Mouse (Mus musculus): ENCODE results near the gene Pip5k1b.

Pip5k1b gene

GRCm38 (mm10) chr19:24336370-24337076 is 219.1 kb downstream of the Pip5k1b start:
- no peak for DNase-seq (ENCODE audit: low spot score in 2 of 2)

DNA sequence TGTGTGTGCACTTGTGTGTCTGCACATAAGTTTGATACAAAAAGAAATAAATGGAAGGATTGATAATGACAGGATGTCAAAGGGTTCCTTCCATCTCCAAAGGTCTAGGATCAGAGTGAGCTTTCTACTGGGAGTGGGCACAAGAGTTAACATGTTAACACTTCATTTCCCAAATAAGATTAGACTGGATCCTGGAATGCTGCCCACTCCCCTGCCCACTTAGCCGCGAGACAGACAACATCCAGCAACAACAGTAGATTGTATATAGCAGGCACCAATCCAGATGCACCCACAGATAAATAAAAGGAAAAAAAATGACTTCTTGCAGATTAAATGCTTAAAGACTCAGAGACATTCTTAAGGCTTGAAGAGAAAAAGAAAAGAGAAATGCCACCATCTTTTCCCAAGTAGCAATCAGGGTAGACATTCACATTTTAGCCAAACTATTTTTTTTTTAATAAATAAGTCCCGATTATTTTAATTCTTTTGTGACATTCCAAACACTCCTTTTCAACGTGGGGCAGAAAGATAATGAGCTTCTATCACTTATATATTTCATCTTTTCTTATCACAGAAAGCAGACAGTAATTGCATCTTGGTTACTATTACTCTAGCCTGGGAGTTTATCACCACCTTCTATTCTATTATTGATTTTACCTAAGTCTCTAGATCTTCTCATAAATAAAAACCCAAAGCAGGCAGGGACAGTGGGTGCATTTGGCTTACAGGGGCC is 219.9 kb downstream of the Pip5k1b start:
- no peak for DNase-seq (ENCODE audit: low spot score in 2 of 2)

GRCm38 (mm10) chr19:24332956-24333355 is 222.7 kb downstream of the Pip5k1b start:
- DNase-seq (ENCODE audit: low spot score in 2 of 2) = no peak

- DNase-seq (ENCODE audit: low spot score in 2 of 2) = no peak
Measured at GRCm38 (mm10) chr19:24331274-24331673, 224.4 kb downstream of the Pip5k1b start.

DNA sequence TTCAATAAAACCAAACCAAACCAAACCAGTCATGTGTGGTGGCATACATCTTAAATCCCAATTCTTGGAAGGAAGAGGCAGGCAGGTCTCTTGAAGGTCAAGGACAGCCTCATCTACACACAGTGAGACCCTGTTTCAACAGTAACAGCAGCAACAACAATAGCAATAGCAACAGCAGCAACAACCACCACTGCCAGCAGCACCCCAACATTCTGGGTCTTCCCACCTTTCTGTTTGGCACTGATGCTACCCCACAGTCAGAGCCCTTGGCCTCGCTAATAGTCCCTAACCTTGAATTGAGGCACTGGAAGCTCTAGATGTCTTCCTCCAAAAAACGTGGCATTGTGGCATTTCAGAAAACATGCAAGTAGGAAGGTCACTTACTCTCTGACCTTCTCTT is 225.3 kb downstream of the Pip5k1b start:
- DNase-seq (ENCODE audit: low spot score in 2 of 2) = no peak

GRCm38 (mm10) chr19:24327921-24328320 is 227.8 kb downstream of the Pip5k1b start:
- DNase-seq (ENCODE audit: low spot score in 2 of 2) = no peak

GRCm38 (mm10) chr19:24326969-24327368 is 228.7 kb downstream of the Pip5k1b start:
- DNase-seq (ENCODE audit: low spot score in 2 of 2) = no peak

- no peak for DNase-seq (ENCODE audit: low spot score in 2 of 2)
Measured at GRCm38 (mm10) chr19:24325692-24326091, 230.0 kb downstream of the Pip5k1b start.

DNA sequence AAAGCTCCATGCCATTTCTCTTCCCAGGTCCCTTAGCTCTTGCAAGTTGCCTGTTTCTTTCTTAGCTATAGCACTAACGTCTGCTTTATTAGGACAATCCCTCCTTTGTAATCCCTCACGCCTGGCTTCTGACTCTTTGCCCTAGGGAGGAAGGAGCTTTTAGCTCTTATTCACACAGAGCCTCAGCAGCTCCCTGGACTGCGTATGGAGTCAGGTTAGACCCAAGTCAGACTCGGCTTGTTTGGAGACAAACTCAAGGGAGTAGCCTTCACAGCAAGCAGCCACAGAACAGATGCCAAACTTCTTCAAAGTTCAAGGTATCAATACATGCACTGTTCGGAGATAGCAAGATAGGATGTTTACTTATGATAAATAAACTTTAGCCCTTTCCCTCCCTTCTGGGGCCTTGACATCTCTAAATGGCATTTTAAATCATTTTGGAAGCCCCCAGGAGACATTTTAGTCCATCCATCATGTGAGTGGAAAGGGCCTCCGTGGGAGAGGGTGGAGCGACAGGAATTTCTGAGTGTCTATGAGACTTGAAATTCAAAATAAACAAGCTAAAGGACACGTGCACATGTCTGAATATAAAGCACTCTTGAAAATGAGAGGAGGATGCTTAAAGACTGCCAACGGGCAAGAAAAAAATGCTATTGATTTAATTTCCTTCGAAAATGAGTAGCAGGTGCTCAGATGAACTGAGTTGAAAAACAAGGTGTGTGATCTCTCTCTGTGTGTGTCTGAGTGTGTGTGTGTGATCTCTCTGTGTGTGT is 231.6 kb downstream of the Pip5k1b start:
- no peak for DNase-seq (ENCODE audit: low spot score in 2 of 2)

DNA sequence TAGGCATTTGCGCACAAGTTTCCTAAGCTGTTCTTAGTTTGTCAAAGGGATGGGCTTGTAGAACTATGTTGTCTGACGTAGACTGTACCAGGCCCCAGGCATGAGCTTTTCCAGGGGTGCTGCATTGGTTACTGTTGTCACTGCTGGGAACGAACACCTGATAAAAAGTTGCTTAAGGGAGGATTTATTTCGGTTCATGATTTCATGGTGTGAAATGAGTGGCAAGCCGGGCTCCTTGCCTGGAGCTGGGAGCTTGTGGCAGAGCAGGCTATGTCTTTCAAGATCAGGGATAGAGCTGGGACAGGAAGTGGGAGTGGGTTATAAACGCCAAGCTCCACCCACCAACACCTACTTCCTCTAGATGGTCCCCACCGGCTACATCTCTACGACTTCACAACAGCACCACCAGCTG is 233.8 kb downstream of the Pip5k1b start:
- DNase-seq (ENCODE audit: low spot score in 2 of 2) = no peak

GRCm38 (mm10) chr19:24321211-24321899 is 234.3 kb downstream of the Pip5k1b start:
- DNase-seq (ENCODE audit: low spot score in 2 of 2) = no peak

DNA sequence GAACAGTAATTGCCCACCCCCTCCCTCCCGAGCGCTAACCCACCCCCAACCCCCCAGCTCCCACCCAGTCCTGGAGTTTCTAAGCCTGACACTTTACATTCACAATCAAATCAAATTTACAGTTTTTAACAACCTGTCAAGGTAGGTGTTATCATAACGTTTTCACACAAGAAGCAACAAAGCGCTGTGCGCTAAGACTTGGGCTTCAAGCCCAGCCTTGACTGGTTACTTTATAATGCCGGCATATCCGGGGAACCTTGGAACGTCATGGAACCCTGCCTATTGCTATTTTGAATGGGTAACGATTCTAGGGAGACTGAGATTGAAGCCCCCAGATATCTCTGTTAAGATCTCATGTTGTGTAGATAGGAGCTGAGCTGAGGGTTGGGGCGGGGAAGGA is 237.5 kb downstream of the Pip5k1b start:
- no peak for DNase-seq (ENCODE audit: low spot score in 2 of 2)

- no peak for DNase-seq (ENCODE audit: low spot score in 2 of 2)
Measured at GRCm38 (mm10) chr19:24317731-24318130, 237.9 kb downstream of the Pip5k1b start.

DNA sequence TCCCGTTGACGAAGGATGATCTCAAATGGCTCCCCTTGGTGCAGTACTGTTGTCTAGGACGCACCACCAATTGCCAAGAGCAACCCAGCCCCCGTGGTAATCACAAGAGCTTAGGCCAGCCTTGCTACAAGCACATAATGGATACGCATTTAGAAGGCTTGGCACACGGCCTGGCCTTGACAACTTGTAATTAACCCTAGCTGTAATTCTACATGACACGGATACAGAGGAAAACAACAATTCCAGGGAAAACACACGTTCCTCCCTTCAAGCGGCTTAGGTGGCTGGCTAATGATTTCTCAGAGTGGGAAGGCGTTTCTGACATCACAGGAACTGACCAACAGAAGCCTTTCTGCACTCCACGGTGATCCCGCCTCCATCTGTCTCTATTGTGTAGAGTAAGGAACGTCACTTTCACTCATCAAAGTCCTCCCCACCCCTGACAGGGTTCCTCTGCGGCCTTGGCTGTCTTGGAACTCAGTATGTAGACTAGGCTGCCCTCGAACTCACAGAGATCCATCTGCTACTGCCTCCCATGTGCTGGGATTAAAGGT is 238.6 kb downstream of the Pip5k1b start:
- DNase-seq (ENCODE audit: low spot score in 2 of 2) = no peak

GRCm38 (mm10) chr19:24316060-24316725 is 239.5 kb downstream of the Pip5k1b start:
- DNase-seq (ENCODE audit: low spot score in 2 of 2) = no peak

GRCm38 (mm10) chr19:24315234-24315633 is 240.4 kb downstream of the Pip5k1b start:
- DNase-seq (ENCODE audit: low spot score in 2 of 2) = no peak

DNA sequence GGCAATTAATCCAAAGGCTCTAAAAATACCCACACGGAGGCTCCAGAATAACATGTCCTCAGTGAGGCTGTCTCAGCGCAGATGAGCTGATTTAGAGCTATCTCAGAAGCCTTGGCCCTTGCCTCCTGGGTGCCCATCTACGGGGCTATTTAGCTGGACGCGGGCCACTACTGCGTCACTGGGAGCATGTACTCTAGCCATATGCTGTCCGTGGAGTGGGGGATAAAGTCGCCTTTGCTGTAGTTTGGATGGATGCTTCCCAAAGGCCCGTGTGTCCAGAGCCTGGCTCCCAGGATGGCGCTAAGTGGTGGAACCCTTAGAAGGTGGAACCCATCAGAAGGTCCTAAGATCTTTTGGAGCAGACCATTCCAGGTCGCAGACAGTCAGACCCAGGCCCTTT is 241.0 kb downstream of the Pip5k1b start:
- no peak for DNase-seq (ENCODE audit: low spot score in 2 of 2)

DNA sequence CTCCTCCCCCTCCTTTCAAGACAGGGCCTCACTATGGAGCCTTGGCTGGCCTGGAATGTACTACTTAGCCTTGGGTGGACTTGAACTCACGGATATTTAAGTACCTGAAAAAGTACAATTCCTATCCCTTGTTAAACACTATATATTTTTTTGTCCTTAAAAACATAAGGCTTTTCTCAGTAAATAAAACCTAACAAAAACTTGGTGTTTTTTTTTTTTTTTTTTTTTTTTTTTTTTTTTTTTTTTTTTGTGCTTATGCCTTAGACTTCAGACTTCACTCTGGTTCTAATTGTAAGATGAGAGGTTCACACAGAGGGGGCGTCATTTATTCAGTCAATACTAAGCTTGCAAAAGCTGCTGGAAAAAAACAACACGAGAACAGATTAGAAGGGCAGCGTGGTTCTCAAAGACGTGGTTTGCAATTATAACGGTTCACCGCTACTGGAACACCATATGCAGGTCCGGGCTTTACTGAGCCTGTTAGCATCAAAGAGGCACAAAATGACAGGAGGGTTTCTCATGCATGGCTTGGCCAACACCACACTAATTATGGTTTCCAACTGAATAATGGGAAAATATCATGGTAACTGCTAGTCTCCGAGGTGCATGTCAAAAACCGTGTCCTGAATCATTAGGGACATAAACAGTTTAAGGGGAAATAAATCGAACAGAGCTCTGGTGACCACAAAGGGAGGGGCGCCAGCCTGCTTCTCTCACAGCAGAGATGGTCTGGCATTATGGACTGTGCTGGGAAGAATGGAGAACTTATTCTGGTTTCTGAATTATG is 242.9 kb downstream of the Pip5k1b start:
- DNase-seq (ENCODE audit: low spot score in 2 of 2) = no peak

- no peak for DNase-seq (ENCODE audit: low spot score in 2 of 2)
Measured at GRCm38 (mm10) chr19:24312046-24312445, 243.6 kb downstream of the Pip5k1b start.

DNA sequence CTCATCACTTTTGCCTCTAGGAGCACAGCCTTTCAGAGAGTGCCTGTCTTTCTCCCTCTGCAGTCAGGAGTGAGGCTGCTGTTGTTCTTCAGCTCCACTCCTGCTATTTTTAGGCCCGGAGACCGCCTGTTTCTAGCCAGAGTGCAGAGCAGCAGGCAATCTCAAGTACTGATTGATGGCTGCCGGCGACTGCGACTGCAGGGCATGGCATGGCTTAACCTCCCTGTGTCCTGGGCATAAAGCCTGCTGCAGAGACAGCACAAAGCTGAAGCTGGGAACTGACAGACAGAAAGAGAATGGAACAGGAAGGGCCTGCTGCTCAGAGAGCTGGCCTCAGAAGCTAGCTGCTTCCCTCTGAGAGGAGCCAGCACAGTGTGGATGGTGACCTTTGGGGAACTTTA is 247.4 kb downstream of the Pip5k1b start:
- no peak for DNase-seq (ENCODE audit: low spot score in 2 of 2)
